Mouse (Mus musculus): Measurements from ENCODE around the gene Prm2. TPM values are rescaled to one million over a fixed set of nuclear protein-coding genes. Genes with fewer than 3 reads are reported as not detected.
A peak's percentile ranks its signal among the peaks of the same experiment; 100 is the strongest.

Gene Prm2
- polyA plus RNA-seq, 1 experiment from 2014 or later, result not detected

GRCm38 (mm10) chr16:10770531-10771325 is 25.2 kb downstream of the Prm2 start:
- Histone ChIP-seq H3K4me1 (replicated peaks) (0 out of 2 replicates have a peak, but pooled peaks cover 5% of the 10 kb centered on the region), H3K4me2 (no peak overlapping the region), H3K9me3 (no peaks in the 10 kb centered on the region), H3K36me3 (no peaks in the 10 kb centered on the region), H3K9ac (no peak overlapping the region), H3K4me3 (no peak overlapping the region), H3K27ac (replicated peaks) (no peak overlapping the region), H3K27me3 (0 out of 2 replicates have a peak, but pooled peaks cover 3% of the 10 kb centered on the region)
- ATAC-seq (ENCODE audit: low read depth), result no peak
- WGBS, result 68% methylated on average over 4 of the region's 4 CpGs

DNA sequence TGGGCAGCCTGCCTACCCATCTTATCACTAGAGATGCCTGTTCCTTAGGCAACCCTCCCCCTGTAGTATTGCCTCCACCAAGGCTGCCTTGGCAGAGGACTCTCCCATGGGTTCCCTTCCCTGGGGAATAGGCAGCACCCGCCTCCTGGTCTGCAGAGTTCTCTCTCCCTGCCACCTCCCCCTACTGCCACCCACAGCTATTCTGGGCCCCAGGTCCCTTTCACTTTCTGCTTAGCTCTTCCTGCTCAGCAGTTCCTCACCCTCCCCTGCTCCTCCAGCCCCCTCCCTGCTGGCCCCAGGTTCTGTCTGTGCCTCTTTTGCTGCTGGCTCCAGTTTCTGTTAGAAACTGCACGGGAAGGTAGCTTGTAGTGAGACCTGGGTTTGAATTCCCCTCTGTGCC is 26.3 kb downstream of the Prm2 start:
- no peaks in the 10 kb centered on the region for H3K36me3 ChIP-seq
- H3K9me3 ChIP-seq, result no peaks in the 10 kb centered on the region
- no peak overlapping the region for H3K27ac ChIP-seq (replicated peaks)
- 0 out of 2 replicates have a peak, but pooled peaks cover 5% of the 10 kb centered on the region for H3K4me1 ChIP-seq (replicated peaks)
- H3K9ac ChIP-seq, result no peak overlapping the region
- no peak for ATAC-seq (ENCODE audit: low read depth)
- WGBS, result 43% methylated on average over 2 of the region's 2 CpGs
- H3K4me3 ChIP-seq, result no peak overlapping the region
- H3K4me2 ChIP-seq, result no peak overlapping the region
- 0 out of 2 replicates have a peak, but pooled peaks cover 3% of the 10 kb centered on the region for H3K27me3 ChIP-seq

DNA sequence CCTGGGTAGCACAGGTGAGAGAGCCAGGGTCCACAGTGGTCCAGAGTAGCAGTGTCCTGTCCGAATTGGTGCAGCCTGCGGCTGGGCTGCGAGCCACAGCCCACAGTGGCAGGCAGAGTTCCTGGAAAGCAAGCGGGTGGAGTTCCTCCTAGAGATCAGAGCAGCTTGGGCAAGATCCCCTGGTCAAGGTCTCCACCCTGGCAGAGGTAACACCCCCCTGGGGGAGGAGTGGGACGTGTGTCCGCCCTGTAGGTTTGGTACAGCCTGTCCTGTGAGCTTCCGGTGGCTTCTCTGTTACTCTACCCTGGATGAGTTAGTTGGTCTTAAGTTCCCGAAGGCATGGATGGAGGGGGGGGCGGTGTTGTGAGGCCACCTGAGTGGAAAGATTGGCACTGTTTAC is 27.1 kb downstream of the Prm2 start:
- 61% methylated on average over 9 of the region's 9 CpGs for WGBS
- no peak overlapping the region for H3K4me2 ChIP-seq
- H3K27me3 ChIP-seq, result 0 out of 2 replicates have a peak, but pooled peaks cover 3% of the 10 kb centered on the region
- H3K4me3 ChIP-seq, result no peak overlapping the region
- no peak overlapping the region for H3K27ac ChIP-seq (replicated peaks)
- H3K9me3 ChIP-seq, result no peaks in the 10 kb centered on the region
- 0 out of 2 replicates have a peak, but pooled peaks cover 5% of the 10 kb centered on the region for H3K4me1 ChIP-seq (replicated peaks)
- H3K36me3 ChIP-seq, result no peaks in the 10 kb centered on the region
- ATAC-seq (ENCODE audit: low read depth), result no peak
- no peak overlapping the region for H3K9ac ChIP-seq

- ATAC-seq (ENCODE audit: low read depth), result no peak
- WGBS, result 59% methylated on average over 4 of the region's 4 CpGs
Observed at GRCm38 (mm10) chr16:10767158-10767557, 28.8 kb downstream of the Prm2 start.

GRCm38 (mm10) chr16:10764323-10764722 is 31.6 kb downstream of the Prm2 start:
- no peak overlapping the region for H3K4me3 ChIP-seq
- H3K36me3 ChIP-seq, result no peaks in the 10 kb centered on the region
- peaks cover 5% of the 10 kb centered on the region; the same call in 1 of the 2 replicates for H3K4me1 ChIP-seq (replicated peaks)
- no peak overlapping the region for H3K9ac ChIP-seq
- no peak overlapping the region for H3K27ac ChIP-seq (replicated peaks)
- 58% methylated on average over 2 of the region's 2 CpGs for WGBS
- H3K9me3 ChIP-seq, result no peaks in the 10 kb centered on the region
- 0 out of 2 replicates have a peak, but pooled peaks cover 3% of the 10 kb centered on the region for H3K27me3 ChIP-seq
- no peak overlapping the region for H3K4me2 ChIP-seq
- no peak for ATAC-seq (ENCODE audit: low read depth)

More at GRCm38 (mm10) chr16:10767158-10767557, 28.8 kb downstream of the Prm2 start:
- Histone ChIP-seq H3K4me1 (replicated peaks) (0 out of 2 replicates have a peak, but pooled peaks cover 5% of the 10 kb centered on the region), H3K9ac (no peak overlapping the region), H3K36me3 (no peaks in the 10 kb centered on the region), H3K4me3 (no peak overlapping the region), H3K4me2 (no peak overlapping the region), H3K27me3 (0 out of 2 replicates have a peak, but pooled peaks cover 3% of the 10 kb centered on the region), H3K27ac (replicated peaks) (no peak overlapping the region), H3K9me3 (no peaks in the 10 kb centered on the region)

- WGBS, result 73% methylated on average over 6 of the region's 6 CpGs
- no peak overlapping the region for H3K4me3 ChIP-seq
- no peak overlapping the region for H3K4me2 ChIP-seq
- H3K27ac ChIP-seq (replicated peaks), result no peak overlapping the region
- H3K36me3 ChIP-seq, result no peaks in the 10 kb centered on the region
- H3K4me1 ChIP-seq (replicated peaks), result peaks cover 5% of the 10 kb centered on the region; the same call in 1 of the 2 replicates
- no peak for ATAC-seq (ENCODE audit: low read depth)
- H3K9me3 ChIP-seq, result no peaks in the 10 kb centered on the region
- H3K27me3 ChIP-seq, result 0 out of 2 replicates have a peak, but pooled peaks cover under 1% of the 10 kb centered on the region
- no peak overlapping the region for H3K9ac ChIP-seq
Observed at GRCm38 (mm10) chr16:10763540-10764264, 32.2 kb downstream of the Prm2 start.

DNA sequence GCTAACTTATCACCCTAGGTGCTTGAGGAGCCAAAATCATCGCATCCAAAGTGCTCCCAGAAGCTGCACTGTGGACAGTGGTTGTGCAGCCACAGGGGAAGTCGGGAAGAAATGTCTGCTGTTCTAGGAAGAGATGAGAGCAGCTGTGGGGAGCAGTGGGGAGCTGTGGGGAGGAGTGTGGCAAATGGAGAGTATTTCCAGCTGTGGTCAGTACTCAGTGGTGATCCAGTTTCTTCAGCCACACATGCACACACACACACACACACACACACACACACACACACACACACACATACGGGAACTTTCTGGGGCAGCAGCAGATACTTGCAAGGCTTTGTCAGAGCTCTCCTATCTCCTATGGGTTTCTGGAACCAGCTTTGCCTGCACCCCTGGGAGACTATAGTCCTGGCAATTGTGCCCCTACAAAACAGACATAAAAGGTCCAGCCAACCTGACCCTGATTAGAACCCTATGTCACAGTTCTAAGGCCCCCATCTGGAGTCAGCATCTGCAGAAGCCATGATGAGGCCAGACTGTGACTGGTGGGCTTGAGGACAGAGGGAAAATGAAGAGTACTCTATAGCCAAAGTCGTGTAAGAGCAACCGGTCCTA is 33.3 kb downstream of the Prm2 start:
- Histone ChIP-seq H3K4me1 (replicated peaks) (peaks cover 5% of the 10 kb centered on the region; the same call in 1 of the 2 replicates), H3K9me3 (no peaks in the 10 kb centered on the region), H3K27ac (replicated peaks) (no peak overlapping the region), H3K27me3 (no peaks in the 10 kb centered on the region), H3K4me2 (no peak overlapping the region), H3K36me3 (no peaks in the 10 kb centered on the region), H3K4me3 (no peak overlapping the region), H3K9ac (no peak overlapping the region)
- ATAC-seq (ENCODE audit: low read depth), result no peak
- WGBS, result 72% methylated on average over 5 of the region's 5 CpGs

DNA sequence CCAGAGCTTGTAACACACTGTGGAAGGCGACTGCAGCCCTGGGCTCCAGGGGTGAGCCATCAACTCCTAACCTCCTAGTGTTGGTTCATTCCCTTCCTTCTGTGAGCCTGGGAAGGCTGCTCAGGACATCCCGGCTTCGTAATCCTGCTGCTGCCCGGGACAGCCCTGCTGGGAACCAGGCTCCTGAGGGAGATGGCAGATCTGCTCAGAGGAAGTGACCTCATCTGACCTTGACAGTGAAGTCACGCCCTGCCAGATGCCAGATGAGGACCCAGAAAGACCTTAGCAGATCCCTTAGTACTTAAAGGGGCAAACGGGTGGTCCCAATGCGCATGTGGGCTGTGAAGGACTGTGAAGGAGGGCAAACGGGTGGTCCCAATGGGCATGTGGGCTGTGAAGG is 34.8 kb downstream of the Prm2 start:
- 82% methylated on average over 8 of the region's 8 CpGs for WGBS
- H3K36me3 ChIP-seq, result no peaks in the 10 kb centered on the region
- H3K27me3 ChIP-seq, result no peaks in the 10 kb centered on the region
- no peak for ATAC-seq (ENCODE audit: low read depth)
- H3K4me2 ChIP-seq, result no peak overlapping the region
- no peak overlapping the region for H3K27ac ChIP-seq (replicated peaks)
- H3K9ac ChIP-seq, result no peak overlapping the region
- peaks cover 5% of the 10 kb centered on the region; the same call in 1 of the 2 replicates for H3K4me1 ChIP-seq (replicated peaks)
- no peaks in the 10 kb centered on the region for H3K9me3 ChIP-seq
- no peak overlapping the region for H3K4me3 ChIP-seq

DNA sequence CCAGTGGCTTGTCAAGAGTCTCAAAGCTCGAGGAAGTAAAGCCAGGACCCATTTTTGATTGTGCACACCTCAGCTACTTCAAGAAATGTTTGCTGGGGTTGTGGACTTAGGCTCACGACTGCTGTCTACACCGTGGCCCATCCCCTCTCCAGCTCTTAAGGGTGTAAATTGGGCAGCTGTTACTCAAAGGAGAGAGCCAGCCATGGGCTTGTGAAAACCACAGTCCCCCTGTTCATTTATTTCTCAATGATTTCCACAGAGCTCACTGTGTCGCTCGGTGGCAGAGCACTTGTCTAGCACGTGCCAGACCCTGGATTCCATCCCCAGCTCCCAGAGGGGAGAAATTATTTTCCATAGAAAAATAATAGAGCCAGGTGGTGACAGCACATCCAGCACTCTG is 39.8 kb downstream of the Prm2 start:
- Histone ChIP-seq H3K4me2 (no peak overlapping the region), H3K9ac (no peak overlapping the region), H3K27ac (replicated peaks) (no peak overlapping the region), H3K36me3 (no peaks in the 10 kb centered on the region), H3K27me3 (no peaks in the 10 kb centered on the region), H3K4me3 (no peak overlapping the region), H3K4me1 (replicated peaks) (peaks cover 5% of the 10 kb centered on the region; the same call in 1 of the 2 replicates), H3K9me3 (no peaks in the 10 kb centered on the region)
- no peak for ATAC-seq (ENCODE audit: low read depth)
- 71% methylated on average over 5 of the region's 6 CpGs for WGBS

- H3K4me3 ChIP-seq, result no peak overlapping the region
- H3K4me2 ChIP-seq, result no peak overlapping the region
- no peak overlapping the region for H3K9ac ChIP-seq
- ATAC-seq (ENCODE audit: low read depth), result no peak
- H3K36me3 ChIP-seq, result no peaks in the 10 kb centered on the region
- no peak overlapping the region for H3K27ac ChIP-seq (replicated peaks)
- no peaks in the 10 kb centered on the region for H3K27me3 ChIP-seq
- H3K9me3 ChIP-seq, result no peaks in the 10 kb centered on the region
- WGBS, result 90% methylated on average over 3 of the region's 3 CpGs
- H3K4me1 ChIP-seq (replicated peaks), result peaks cover 1% of the 10 kb centered on the region; the same call in 1 of the 2 replicates
Observed at GRCm38 (mm10) chr16:10754521-10755296, 41.2 kb downstream of the Prm2 start.

- Histone ChIP-seq H3K27ac (replicated peaks) (no peak overlapping the region), H3K9ac (0 out of 2 replicates have a peak overlapping the region, but pooled peaks have one; percentile 8), H3K27me3 (no peaks in the 10 kb centered on the region), H3K4me2 (no peak overlapping the region), H3K4me1 (replicated peaks) (peaks cover 7% of the 10 kb centered on the region; the same call in 1 of the 2 replicates), H3K9me3 (no peaks in the 10 kb centered on the region), H3K36me3 (no peaks in the 10 kb centered on the region), H3K4me3 (no peak overlapping the region)
- ATAC-seq (ENCODE audit: low read depth), result peak; percentile 40; the same call in 1 of the 2 replicates
- WGBS, result 56% methylated on average over 7 of the region's 7 CpGs
Observed at GRCm38 (mm10) chr16:10749824-10750223, 46.1 kb downstream of the Prm2 start.

All from neural tube, embryonic 13.5 days (tissue).